Mouse (Mus musculus): ENCODE results near the gene Stambpl1. TPM values are rescaled to one million over a fixed set of nuclear protein-coding genes. Genes with fewer than 3 reads are reported as not detected.
"Not testable (repeated sequence)": the region's sequence is repeated elsewhere in the genome, so short reads cannot be mapped to it uniquely, and the experiment has no call there.

Gene Stambpl1
- polyA plus RNA-seq, 1 experiment from 2014 or later = 10.3 TPM

DNA sequence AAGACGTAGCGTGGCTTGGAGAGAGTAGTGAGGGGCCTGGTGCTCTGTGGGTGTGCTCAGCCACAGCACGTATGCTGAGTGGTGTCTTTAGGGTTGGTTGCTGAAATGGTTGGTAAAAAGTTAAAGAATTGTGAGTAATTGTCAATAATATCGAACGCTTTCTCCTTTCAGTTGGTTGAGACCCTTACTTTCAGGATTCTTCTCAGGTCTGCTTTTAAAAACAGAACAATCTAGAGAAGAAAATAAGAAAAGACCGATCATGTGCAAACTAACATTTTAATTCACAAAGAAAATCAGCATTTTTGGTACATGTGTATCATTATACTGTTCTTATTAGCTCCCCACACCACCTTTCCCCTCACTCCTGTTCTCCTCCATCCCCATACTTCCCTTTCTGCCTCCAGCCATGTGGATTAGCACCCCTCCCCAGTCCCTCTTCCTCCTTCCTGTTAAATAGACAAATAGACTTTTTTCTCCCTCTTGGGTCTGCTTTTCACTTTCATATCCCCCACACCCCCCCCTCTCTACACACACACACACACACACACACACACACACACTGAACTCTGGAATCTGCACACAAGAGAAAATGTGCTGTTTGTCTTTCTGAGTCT is 2.2 kb downstream of the Stambpl1 start:
- H3K4me1 ChIP-seq (ENCODE audit: insufficient read depth) = peaks cover 32% of the 10 kb centered on the region

GRCm38 (mm10) chr19:34195031-34195430 is 3.0 kb downstream of the Stambpl1 start:
- TF ChIP-seq CTCF (IDR thresholded peaks at IDR 0.05; ENCODE audit: low read depth) (no peak), EP300 (IDR thresholded peaks at IDR 0.05; ENCODE audit: low read depth) (no peak)
- Histone ChIP-seq H3K4me3 (ENCODE audit: low read depth, low read length) (no peak overlapping the region), H3K4me1 (ENCODE audit: insufficient read depth) (peaks cover 38% of the 10 kb centered on the region), H3K27ac (ENCODE audit: low read depth) (no peak overlapping the region), H3K36me3 (replicated peaks; ENCODE audit: insufficient read depth, low read length) (no peaks in the 10 kb centered on the region), H3K4me2 (ENCODE audit: low read depth, low read length) (peak overlapping the region; percentile 19; the same call in 1 of the 2 replicates), H3K9ac (replicated peaks) (no peak overlapping the region), H3K9me3 (ENCODE audit: low read length) (no peaks in the 10 kb centered on the region), H3K27me3 (ENCODE audit: insufficient read depth, low read length) (no peaks in the 10 kb centered on the region)
- WGBS (ENCODE audit: insufficient replicate concordance) = 52% methylated on average over 2 of the region's 2 CpGs
- ATAC-seq (no peak), DNase-seq (no peak)

More for the DNA sequence above, 2.2 kb downstream of the Stambpl1 start:
- Histone ChIP-seq H3K27ac (ENCODE audit: low read depth) (no peak overlapping the region), H3K27me3 (ENCODE audit: insufficient read depth, low read length) (no peaks in the 10 kb centered on the region), H3K4me3 (ENCODE audit: low read depth, low read length) (peak overlapping the region; percentile 71), H3K9me3 (ENCODE audit: low read length) (no peaks in the 10 kb centered on the region), H3K4me2 (ENCODE audit: low read depth, low read length) (peak overlapping the region; percentile 87), H3K36me3 (replicated peaks; ENCODE audit: insufficient read depth, low read length) (no peaks in the 10 kb centered on the region), H3K9ac (replicated peaks) (no peak overlapping the region)
- WGBS (ENCODE audit: insufficient replicate concordance) = 76% methylated on average over 6 of the region's 6 CpGs
- DNase-seq (peak; percentile 19), ATAC-seq (no peak)
- no peak for TF ChIP-seq CTCF (IDR thresholded peaks at IDR 0.05; ENCODE audit: low read depth)

- WGBS (ENCODE audit: insufficient replicate concordance) = 81% methylated on average over 1 of the region's 1 CpGs
- H3K27ac ChIP-seq (ENCODE audit: low read depth) = no peak overlapping the region
- DNase-seq (no peak), ATAC-seq (no peak)
- TF ChIP-seq CTCF (IDR thresholded peaks at IDR 0.05; ENCODE audit: low read depth) = no peak
- no peak for TF ChIP-seq EP300 (IDR thresholded peaks at IDR 0.05; ENCODE audit: low read depth)
- no peak overlapping the region for H3K4me3 ChIP-seq (ENCODE audit: low read depth, low read length)
- H3K9me3 ChIP-seq (ENCODE audit: low read length) = no peaks in the 10 kb centered on the region
- H3K4me1 ChIP-seq (ENCODE audit: insufficient read depth) = peaks cover 33% of the 10 kb centered on the region
- no peaks in the 10 kb centered on the region for H3K27me3 ChIP-seq (ENCODE audit: insufficient read depth, low read length)
- H3K36me3 ChIP-seq (replicated peaks; ENCODE audit: insufficient read depth, low read length) = no peaks in the 10 kb centered on the region
- no peak overlapping the region for H3K9ac ChIP-seq (replicated peaks)
- no peak overlapping the region for H3K4me2 ChIP-seq (ENCODE audit: low read depth, low read length)
Observed at GRCm38 (mm10) chr19:34198066-34198465, 6.0 kb downstream of the Stambpl1 start.

- no peak for ATAC-seq
- DNase-seq = no peak
- peaks cover 37% of the 10 kb centered on the region for H3K4me1 ChIP-seq (ENCODE audit: insufficient read depth)
- H3K4me2 ChIP-seq (ENCODE audit: low read depth, low read length) = no peak overlapping the region
- H3K36me3 ChIP-seq (replicated peaks; ENCODE audit: insufficient read depth, low read length) = no peaks in the 10 kb centered on the region
- H3K27me3 ChIP-seq (ENCODE audit: insufficient read depth, low read length) = no peaks in the 10 kb centered on the region
- no peaks in the 10 kb centered on the region for H3K9me3 ChIP-seq (ENCODE audit: low read length)
- no peak overlapping the region for H3K4me3 ChIP-seq (ENCODE audit: low read depth, low read length)
- H3K27ac ChIP-seq (ENCODE audit: low read depth) = peak overlapping the region; percentile 49; the same call in 1 of the 2 replicates
- TF ChIP-seq EP300 (IDR thresholded peaks at IDR 0.05; ENCODE audit: low read depth) (no peak), CTCF (IDR thresholded peaks at IDR 0.05; ENCODE audit: low read depth) (no peak)
- no peak overlapping the region for H3K9ac ChIP-seq (replicated peaks)
- 64% methylated on average over 4 of the region's 4 CpGs for WGBS (ENCODE audit: insufficient replicate concordance)
Observed at GRCm38 (mm10) chr19:34198901-34199300, 6.9 kb downstream of the Stambpl1 start.

GRCm38 (mm10) chr19:34199488-34199887 is 7.5 kb downstream of the Stambpl1 start:
- no peak for TF ChIP-seq CTCF (IDR thresholded peaks at IDR 0.05; ENCODE audit: low read depth)
- no peak for TF ChIP-seq EP300 (IDR thresholded peaks at IDR 0.05; ENCODE audit: low read depth)
- Histone ChIP-seq H3K9me3 (ENCODE audit: low read length) (no peaks in the 10 kb centered on the region), H3K27ac (ENCODE audit: low read depth) (0 out of 2 replicates have a peak overlapping the region, but pooled peaks have one; percentile 19), H3K4me3 (ENCODE audit: low read depth, low read length) (no peak overlapping the region), H3K4me1 (ENCODE audit: insufficient read depth) (peaks cover 37% of the 10 kb centered on the region), H3K36me3 (replicated peaks; ENCODE audit: insufficient read depth, low read length) (no peaks in the 10 kb centered on the region), H3K4me2 (ENCODE audit: low read depth, low read length) (no peak overlapping the region), H3K9ac (replicated peaks) (no peak overlapping the region), H3K27me3 (ENCODE audit: insufficient read depth, low read length) (no peaks in the 10 kb centered on the region)
- ATAC-seq = peak; percentile 36; the same call in 1 of the 2 replicates
- no peak for DNase-seq
- 50% methylated on average over 2 of the region's 2 CpGs for WGBS (ENCODE audit: insufficient replicate concordance)

- Histone ChIP-seq H3K4me3 (ENCODE audit: low read depth, low read length) (no peak overlapping the region), H3K4me1 (ENCODE audit: insufficient read depth) (peaks cover 21% of the 10 kb centered on the region), H3K9me3 (ENCODE audit: low read length) (no peaks in the 10 kb centered on the region), H3K27me3 (ENCODE audit: insufficient read depth, low read length) (no peaks in the 10 kb centered on the region), H3K36me3 (replicated peaks; ENCODE audit: insufficient read depth, low read length) (no peaks in the 10 kb centered on the region), H3K27ac (ENCODE audit: low read depth) (no peak overlapping the region), H3K9ac (replicated peaks) (no peak overlapping the region), H3K4me2 (ENCODE audit: low read depth, low read length) (no peak overlapping the region)
- DNase-seq = no peak
- TF ChIP-seq CTCF (IDR thresholded peaks at IDR 0.05; ENCODE audit: low read depth) (no peak), EP300 (IDR thresholded peaks at IDR 0.05; ENCODE audit: low read depth) (no peak)
- ATAC-seq = no peak
- WGBS (ENCODE audit: insufficient replicate concordance) = 72% methylated on average over 2 of the region's 2 CpGs
Observed at GRCm38 (mm10) chr19:34202668-34203067, 10.6 kb downstream of the Stambpl1 start.

DNA sequence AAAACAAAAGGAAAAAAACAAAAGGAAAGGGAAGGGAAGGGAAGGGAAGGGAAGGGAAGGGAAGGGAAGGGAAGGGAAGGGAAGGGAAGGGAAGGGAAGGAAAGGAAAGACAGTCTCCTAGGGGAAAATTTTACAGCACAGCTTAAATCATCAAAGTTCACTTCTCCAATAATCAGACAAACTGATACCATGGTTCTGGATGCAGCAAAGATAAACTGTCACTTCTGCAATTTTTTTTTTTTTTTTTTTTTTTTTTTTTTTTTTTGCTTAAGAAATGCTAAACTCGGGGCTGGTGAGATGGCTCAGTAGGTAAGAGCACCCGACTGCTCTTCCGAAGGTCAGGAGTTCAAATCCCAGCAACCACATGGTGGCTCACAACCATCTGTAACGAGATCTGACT is 14.1 kb downstream of the Stambpl1 start:
- H3K36me3 ChIP-seq (replicated peaks; ENCODE audit: insufficient read depth, low read length); H3K4me2 ChIP-seq (ENCODE audit: low read depth, low read length); H3K4me3 ChIP-seq (ENCODE audit: low read depth, low read length); H3K9me3 ChIP-seq (ENCODE audit: low read length); ATAC-seq; H3K27me3 ChIP-seq (ENCODE audit: insufficient read depth, low read length); DNase-seq; H3K27ac ChIP-seq (ENCODE audit: low read depth); H3K9ac ChIP-seq (replicated peaks): not testable (repeated sequence)
- peaks cover 20% of the 10 kb centered on the region for H3K4me1 ChIP-seq (ENCODE audit: insufficient read depth)
- 71% methylated on average over 3 of the region's 4 CpGs for WGBS (ENCODE audit: insufficient replicate concordance)
